27 mouse cellular contexts compared by ENCODE assay signal in genomic region chr5:120315116-120315515, GRCm38 (mm10).
"Had no signal": no experiment of that assay in that cellular context is flagged by ENCODE, and none has a peak within 500 bp of the region (broad histone marks: within the 10 kb centered on the region; RNA-seq: fewer than 3 reads in every experiment).

No protein-coding gene starts in this region.

- H3K4me2 ChIP-seq: heart, embryonic 12.5 days; hindbrain, embryonic 12.5 days; hindbrain, embryonic 14.5 days; intestine, embryonic 15.5 days; limb, embryonic 12.5 days; liver, embryonic 11.5 days; liver, embryonic 13.5 days had no signal

- H3K36me3 ChIP-seq: heart, embryonic 10.5 days; heart, embryonic 12.5 days; hindbrain, embryonic 10.5 days; hindbrain, embryonic 12.5 days; intestine, embryonic 15.5 days; limb, embryonic 10.5 days; limb, embryonic 12.5 days; liver, embryonic 13.5 days had no signal

- DNase-seq: gastrocnemius, adult 2 months; gastrocnemius, postnatal 10 days; gastrocnemius, postnatal 25 days; heart, adult 18-20 months; heart, postnatal 10 days; heart, postnatal 4 days; kidney, adult 18-20 months; kidney, adult 8-10 months; kidney, postnatal 10 days; kidney, postnatal 25 days; kidney, postnatal 4 days; liver; liver, embryonic 13.5 days had no signal

- H3K4me3 ChIP-seq: gastrocnemius, adult 2 months; heart, embryonic 10.5 days; heart, embryonic 12.5 days; hindbrain, embryonic 10.5 days; hindbrain, embryonic 12.5 days; intestine, embryonic 15.5 days; layer of hippocampus, adult 2 months; left cerebral cortex, adult 2 months; limb, embryonic 10.5 days; limb, embryonic 12.5 days; liver, embryonic 13.5 days had no signal

- H3K27ac ChIP-seq: gastrocnemius, adult 2 months; heart, embryonic 10.5 days; hindbrain, embryonic 10.5 days; hindbrain, embryonic 12.5 days; hindbrain, embryonic 14.5 days; intestine, embryonic 15.5 days; layer of hippocampus, adult 2 months; left cerebral cortex, adult 2 months; limb, embryonic 10.5 days; limb, embryonic 12.5 days; liver, embryonic 13.5 days had no signal

- H3K9me3 ChIP-seq: heart, embryonic 10.5 days; intestine, embryonic 15.5 days; limb, embryonic 10.5 days had no signal

- ATAC-seq: hindbrain, embryonic 16.5 days; inflammation-experienced regulatory T-cells, adult 6 months; intestine, embryonic 15.5 days; intestine, postnatal 0 days had no signal

- H3K4me1 ChIP-seq: heart, embryonic 10.5 days; heart, embryonic 12.5 days; intestine, embryonic 15.5 days; limb, embryonic 10.5 days; limb, embryonic 12.5 days; liver, embryonic 13.5 days had no signal

- H3K9ac ChIP-seq: heart, embryonic 12.5 days; hindbrain, embryonic 12.5 days; hindbrain, embryonic 14.5 days; intestine, embryonic 15.5 days; limb, embryonic 12.5 days; liver, embryonic 13.5 days had no signal
